In the genomic region with DNA sequence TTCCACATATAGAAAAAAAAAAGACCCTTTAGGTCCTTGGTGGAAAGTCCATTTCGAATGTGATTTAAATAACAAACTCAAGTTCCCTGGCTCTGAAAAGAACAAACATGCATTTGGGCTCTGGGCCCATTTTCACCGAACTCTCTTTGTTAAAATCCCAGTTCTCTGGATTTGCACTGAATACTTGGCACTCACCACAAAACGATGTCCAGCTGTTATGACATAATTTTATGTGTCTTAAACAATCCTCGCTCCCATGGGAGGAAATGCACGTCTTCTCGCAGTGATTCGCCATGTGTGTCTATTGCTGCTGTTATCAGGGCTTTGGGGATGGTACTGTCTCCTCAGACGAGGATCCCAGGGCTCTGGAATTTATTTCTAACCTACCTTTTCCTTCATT, we compare ENCODE assay signal across 14 mouse cellular contexts.
DNase-seq lines count a peak whose midpoint lies in the region; ATAC-seq and TF ChIP-seq lines count a peak whose summit lies in the region.
"Had no signal": no experiment of that assay in that cellular context is flagged by ENCODE, and none has a peak within 500 bp of the region (broad histone marks: within the 10 kb centered on the region; RNA-seq: fewer than 3 reads in every experiment).

No protein-coding gene starts in this region.

- peak; percentile 34; the same call in 1 of the 2 replicates for ATAC-seq in embryonic facial prominence, embryonic 14.5 days (ENCODE audit: low read depth)
- no peak for ATAC-seq in intestine, embryonic 14.5 days (replicated peaks; ENCODE audit: low FRiP score, low TSS enrichment, low read depth)
- no peak for ATAC-seq in intestine, postnatal 0 days
- peak; percentile 75; the same call in 1 of the 2 replicates for ATAC-seq in lung, embryonic 15.5 days (ENCODE audit: borderline replicate concordance, extremely low read depth, low FRiP score, low TSS enrichment)

- no peak overlapping the region for H3K27ac ChIP-seq in embryonic facial prominence, embryonic 14.5 days (replicated peaks; ENCODE audit: low read depth, low read length)
- no peak overlapping the region for H3K27ac ChIP-seq in embryonic facial prominence, embryonic 10.5 days (replicated peaks)
- peak overlapping the region; percentile 59 for H3K27ac ChIP-seq in intestine, embryonic 14.5 days (ENCODE audit: low read depth)
- no peak overlapping the region for H3K27ac ChIP-seq in intestine, postnatal 0 days (ENCODE audit: low read depth, low read length)
- peak overlapping the region; percentile 76 for H3K27ac ChIP-seq in lung, embryonic 15.5 days
- H3K27ac ChIP-seq: heart, embryonic 15.5 days had no signal

- peaks cover 16% of the 10 kb centered on the region for H3K36me3 ChIP-seq in embryonic facial prominence, embryonic 14.5 days (ENCODE audit: control insufficient read depth, insufficient read depth, low read length)
- H3K36me3 ChIP-seq in embryonic facial prominence, embryonic 10.5 days (replicated peaks) = peaks cover 24% of the 10 kb centered on the region
- H3K36me3 ChIP-seq in intestine, embryonic 14.5 days (ENCODE audit: control insufficient read depth, insufficient read depth, low read length) = 0 out of 2 replicates have a peak, but pooled peaks cover 12% of the 10 kb centered on the region
- H3K36me3 ChIP-seq in intestine, postnatal 0 days (ENCODE audit: control insufficient read depth, insufficient read depth) = 0 out of 2 replicates have a peak, but pooled peaks cover 4% of the 10 kb centered on the region
- H3K36me3 ChIP-seq in lung, embryonic 15.5 days = peaks cover 14% of the 10 kb centered on the region

- 47% methylated on average over 8 of the region's 8 CpGs for WGBS in embryonic facial prominence, embryonic 14.5 days
- 77% methylated on average over 8 of the region's 8 CpGs for WGBS in embryonic facial prominence, embryonic 10.5 days
- 37% methylated on average over 8 of the region's 8 CpGs for WGBS in intestine, embryonic 14.5 days
- 56% methylated on average over 8 of the region's 8 CpGs for WGBS in intestine, postnatal 0 days
- whole genome bisulfite sequencing in lung, embryonic 15.5 days = 45% methylated on average over 8 of the region's 8 CpGs

- H3K9ac ChIP-seq in embryonic facial prominence, embryonic 14.5 days (ENCODE audit: low read depth, low read length) = no peak overlapping the region
- no peak overlapping the region for H3K9ac ChIP-seq in intestine, embryonic 14.5 days (ENCODE audit: low read length)
- no peak overlapping the region for H3K9ac ChIP-seq in intestine, postnatal 0 days (ENCODE audit: low read depth, low read length)
- no peak overlapping the region for H3K9ac ChIP-seq in lung, embryonic 15.5 days
- H3K9ac ChIP-seq: heart, embryonic 15.5 days had no signal

- TF ChIP-seq CTCF in intestine, postnatal 0 days (IDR thresholded peaks at IDR 0.05; ENCODE audit: low read depth) = no peak

- no peak overlapping the region for H3K4me3 ChIP-seq in embryonic facial prominence, embryonic 14.5 days (ENCODE audit: low read depth, low read length)
- H3K4me3 ChIP-seq in embryonic facial prominence, embryonic 10.5 days = no peak overlapping the region
- H3K4me3 ChIP-seq in intestine, embryonic 14.5 days (ENCODE audit: low read depth, low read length) = no peak overlapping the region
- no peak overlapping the region for H3K4me3 ChIP-seq in intestine, postnatal 0 days (ENCODE audit: low read depth, low read length)
- no peak overlapping the region for H3K4me3 ChIP-seq in lung, embryonic 15.5 days
- H3K4me3 ChIP-seq: heart, embryonic 15.5 days had no signal

- peaks cover 14% of the 10 kb centered on the region for H3K4me1 ChIP-seq in embryonic facial prominence, embryonic 14.5 days (ENCODE audit: control insufficient read depth, insufficient read depth, low read length)
- H3K4me1 ChIP-seq in embryonic facial prominence, embryonic 10.5 days = peaks cover 26% of the 10 kb centered on the region
- H3K4me1 ChIP-seq in intestine, embryonic 14.5 days (replicated peaks; ENCODE audit: control insufficient read depth, insufficient read depth, low read length) = peaks cover 12% of the 10 kb centered on the region
- H3K4me1 ChIP-seq in intestine, postnatal 0 days (replicated peaks; ENCODE audit: control insufficient read depth, insufficient read depth, low read length) = 0 out of 2 replicates have a peak, but pooled peaks cover 3% of the 10 kb centered on the region
- peaks cover 17% of the 10 kb centered on the region; the same call in 1 of the 2 replicates for H3K4me1 ChIP-seq in lung, embryonic 15.5 days

- 0 out of 2 replicates have a peak, but pooled peaks cover 9% of the 10 kb centered on the region for H3K9me3 ChIP-seq in embryonic facial prominence, embryonic 14.5 days (ENCODE audit: control insufficient read depth, low read length)
- H3K9me3 ChIP-seq in embryonic facial prominence, embryonic 10.5 days = 0 out of 2 replicates have a peak, but pooled peaks cover 2% of the 10 kb centered on the region
- H3K9me3 ChIP-seq in intestine, embryonic 14.5 days (ENCODE audit: control insufficient read depth, low read length) = peaks cover 5% of the 10 kb centered on the region; the same call in 1 of the 2 replicates
- H3K9me3 ChIP-seq in intestine, postnatal 0 days (ENCODE audit: control insufficient read depth) = no peaks in the 10 kb centered on the region
- H3K9me3 ChIP-seq in lung, embryonic 15.5 days = no peaks in the 10 kb centered on the region
- H3K9me3 ChIP-seq: heart, embryonic 15.5 days had no signal

- no peak overlapping the region for H3K4me2 ChIP-seq in embryonic facial prominence, embryonic 14.5 days (ENCODE audit: low read depth, low read length)
- H3K4me2 ChIP-seq in intestine, embryonic 14.5 days (ENCODE audit: low read length) = no peak overlapping the region
- H3K4me2 ChIP-seq in intestine, postnatal 0 days (replicated peaks; ENCODE audit: low read depth) = no peak overlapping the region
- peak overlapping the region; percentile 20; the same call in 1 of the 2 replicates for H3K4me2 ChIP-seq in lung, embryonic 15.5 days
- H3K4me2 ChIP-seq: heart, embryonic 15.5 days had no signal

- H3K27me3 ChIP-seq in embryonic facial prominence, embryonic 14.5 days (replicated peaks; ENCODE audit: control insufficient read depth, insufficient read depth, low read length) = no peaks in the 10 kb centered on the region
- H3K27me3 ChIP-seq in embryonic facial prominence, embryonic 10.5 days (replicated peaks; ENCODE audit: low read depth, poor library complexity, severe bottlenecking) = no peaks in the 10 kb centered on the region
- H3K27me3 ChIP-seq in intestine, embryonic 14.5 days (replicated peaks; ENCODE audit: control insufficient read depth, insufficient read depth, low read length) = no peaks in the 10 kb centered on the region
- no peaks in the 10 kb centered on the region for H3K27me3 ChIP-seq in intestine, postnatal 0 days (replicated peaks; ENCODE audit: control insufficient read depth, insufficient read depth, low read length)
- no peaks in the 10 kb centered on the region for H3K27me3 ChIP-seq in lung, embryonic 15.5 days
- H3K27me3 ChIP-seq: CH12.LX; heart, embryonic 15.5 days had no signal

- DNase-seq in embryonic facial prominence, embryonic 14.5 days (ENCODE audit: low spot score) = peak; percentile 89
- no peak for DNase-seq in embryonic facial prominence, embryonic 10.5 days (ENCODE audit: low spot score)
- DNase-seq in intestine, embryonic 14.5 days (ENCODE audit: low spot score) = no peak
- no peak for DNase-seq in lung, postnatal 25 days (ENCODE audit: low spot score)
- DNase-seq in lung, postnatal 10 days = peak; percentile 40
- DNase-seq in embryo, embryonic 10 days (ENCODE audit: low spot score) = no peak
- DNase-seq: adrenal gland, postnatal 36 days; cerebellum, adult 9-11 months; gastrocnemius, postnatal 10 days; midbrain, embryonic 14.5 days had no signal

Comparison
In these comparisons a context has a peak if more than half of its experiments do, and no peak if none do; other contexts are left out.
1. DNase-seq: peak in embryonic facial prominence, embryonic 14.5 days (single experiment) and lung, postnatal 10 days (single experiment); none in embryonic facial prominence, embryonic 10.5 days (single experiment), intestine, embryonic 14.5 days (single experiment), lung, postnatal 25 days (single experiment) and embryo, embryonic 10 days (single experiment).
2. H3K27ac ChIP-seq: peak in intestine, embryonic 14.5 days (single experiment) and lung, embryonic 15.5 days (single experiment); none in embryonic facial prominence, embryonic 14.5 days (single experiment), embryonic facial prominence, embryonic 10.5 days (single experiment) and intestine, postnatal 0 days (single experiment).
3. ATAC-seq: peak in embryonic facial prominence, embryonic 14.5 days (single experiment) and lung, embryonic 15.5 days (single experiment); none in intestine, embryonic 14.5 days (single experiment) and intestine, postnatal 0 days (single experiment).